Mouse (Mus musculus) megakaryocyte, embryonic 14.5 days (primary cell): ENCODE results near the gene Tgfbr2.

Experiments
- FLI1 ChIP-seq: IDR thresholded peaks from 2 replicates; pipeline ENCODE4 v1.6.1; 2012; ENCODE audit warnings: low read length, inconsistent platforms, mixed read lengths
- GATA1 ChIP-seq: IDR thresholded peaks from 3 replicates; pipeline ENCODE4 v1.6.1; 2012; ENCODE audit warnings: mixed read lengths, low read length, inconsistent platforms, borderline replicate concordance

DNA sequence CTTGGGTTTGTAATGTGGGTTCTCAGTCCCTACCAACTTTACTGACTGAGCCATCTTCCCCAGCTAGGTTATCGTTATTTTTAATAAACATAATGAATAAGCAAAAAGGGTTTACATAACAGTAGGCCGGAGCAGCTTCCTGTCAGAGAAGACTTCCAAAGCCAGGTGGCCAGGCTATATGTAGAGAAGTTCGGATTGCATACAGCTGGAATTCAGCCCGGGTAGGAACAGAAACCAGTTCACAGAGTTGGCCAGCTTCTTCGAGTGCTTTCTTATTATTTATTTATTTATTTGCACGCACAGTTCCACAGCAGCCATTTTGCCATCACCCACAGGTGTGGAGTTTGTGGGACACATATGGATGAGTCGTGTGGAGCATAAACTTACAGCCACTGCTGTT lies 53.7 kb downstream of the Tgfbr2 start:
- TF ChIP-seq GATA1 (no peak), FLI1 (no peak)
